Mouse (Mus musculus) layer of hippocampus, adult 9-11 months (tissue): Measurements from ENCODE around the gene Nat8f2.
"Not testable (repeated sequence)": the region's sequence is repeated elsewhere in the genome, so short reads cannot be mapped to it uniquely, and the experiment has no call there.

Experiments
- DNase-seq: peaks from one replicate; pipeline ENCODE4 v3.0.0; 2022

Gene Nat8f2

DNA sequence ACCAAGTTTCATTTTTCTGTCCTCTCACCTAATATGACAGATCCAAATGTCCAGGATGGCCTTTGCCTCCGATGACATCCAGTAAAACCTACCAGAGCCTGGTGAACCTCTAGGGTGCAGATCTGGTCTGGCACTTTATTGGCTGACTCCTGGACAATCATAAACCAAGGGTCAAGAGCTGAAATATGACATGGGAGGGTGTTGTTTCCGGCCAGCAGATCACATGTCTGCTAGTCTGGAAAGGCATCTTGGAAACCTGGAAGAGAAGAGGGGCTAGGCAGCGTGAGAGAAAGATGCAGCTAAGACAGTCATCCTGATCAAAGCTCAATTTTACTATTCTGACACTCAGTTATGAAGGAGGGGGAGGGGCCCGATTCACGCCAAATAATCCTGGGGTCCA is at the start of gene Nat8f2:
TSS of gene Nat8f2 (minus strand) at position 153 of the 400 bp plus-strand sequence.
- DNase-seq, result not testable (repeated sequence)

DNA sequence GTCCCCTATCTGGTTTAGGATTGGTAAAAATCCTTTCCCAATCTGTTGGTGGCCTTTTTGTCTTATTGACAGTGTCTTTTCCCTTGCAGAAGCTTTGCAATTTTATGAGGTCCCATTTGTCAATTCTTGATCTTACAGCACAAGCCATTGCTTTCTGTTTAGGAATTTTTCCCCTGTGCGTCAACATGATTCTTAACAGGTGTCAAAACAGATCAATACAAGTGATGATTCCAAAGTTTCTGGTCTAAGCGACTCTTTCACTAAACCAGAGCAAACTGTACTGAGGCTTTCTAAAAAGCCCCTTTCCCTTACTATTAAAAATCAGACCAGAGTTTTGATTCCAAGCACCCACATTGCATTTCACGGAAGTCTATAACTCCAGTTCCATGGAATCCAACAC is 49.4 kb upstream of the Nat8f2 start:
- DNase-seq, result not testable (repeated sequence)

DNA sequence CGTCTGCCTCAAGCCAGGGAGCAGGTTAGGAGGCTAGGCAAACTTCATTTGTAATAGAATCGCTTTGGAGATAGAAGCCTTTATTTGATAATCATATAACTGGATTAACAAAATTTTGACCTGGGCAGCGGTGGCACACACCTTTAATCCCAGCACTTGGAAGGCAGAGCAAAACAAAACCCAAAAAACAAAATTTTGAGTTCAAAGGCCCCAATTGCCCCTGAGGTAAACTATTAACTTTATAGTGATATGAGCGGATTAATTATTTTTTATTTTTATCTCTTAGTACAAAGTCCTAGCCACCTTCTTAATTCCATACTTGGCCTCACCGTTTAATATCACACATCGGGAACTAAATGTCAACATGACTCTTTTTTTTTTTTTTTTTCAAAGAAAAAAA is 47.6 kb upstream of the Nat8f2 start:
- DNase-seq, result no peak

- peak; percentile 94 for DNase-seq
Observed at GRCm38 (mm10) chr6:85915539-85916513, 46.9 kb upstream of the Nat8f2 start, which contains the start of gene Nat8f1. Nat8f1 (minus strand) TSS chr6:85915687.

DNA sequence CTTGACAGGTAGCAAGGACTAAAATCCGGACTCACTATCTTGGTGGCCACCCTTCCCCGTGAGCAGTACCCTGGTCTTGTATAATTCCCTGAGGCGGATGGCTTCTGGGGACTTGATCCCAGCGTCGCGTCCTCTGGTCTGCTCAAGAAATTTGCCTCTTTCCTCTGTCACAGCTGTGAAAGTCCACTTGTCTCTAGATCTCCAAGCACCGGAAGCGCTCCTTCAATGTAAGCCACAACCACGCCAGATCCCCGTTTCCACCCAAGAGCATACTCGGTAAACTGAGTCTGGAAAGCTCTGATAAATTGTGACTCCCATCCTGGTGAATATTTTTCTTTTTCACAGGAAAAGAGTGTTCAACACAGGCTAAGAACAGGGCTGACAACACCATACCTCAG is 46.2 kb upstream of the Nat8f2 start:
- no peak for DNase-seq

DNA sequence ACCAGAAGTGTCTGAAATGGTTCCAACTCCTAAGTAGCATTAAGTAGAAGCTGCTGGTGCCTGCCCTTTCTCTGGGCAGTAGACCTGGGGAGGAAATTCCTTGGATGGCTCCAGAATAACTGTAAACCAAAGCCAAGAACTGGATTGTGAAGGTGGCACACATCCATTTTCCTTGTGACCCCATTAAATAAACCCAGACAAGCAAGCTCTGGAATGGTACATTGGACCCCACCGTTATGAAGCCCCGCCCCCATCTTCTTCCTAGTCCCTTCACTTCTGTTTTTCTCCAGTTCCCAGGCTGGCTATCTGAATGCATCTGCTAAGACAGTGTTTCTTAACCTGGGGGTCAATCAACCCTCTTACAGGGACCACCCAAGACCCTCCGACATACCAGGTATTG is 42.6 kb upstream of the Nat8f2 start, which contains the start of gene Tprkb:
TSS of gene Tprkb (plus strand) at position 279 of the 400 bp plus-strand sequence.
- DNase-seq, result no peak

GRCm38 (mm10) chr6:85909704-85910103 is 40.7 kb upstream of the Nat8f2 start:
- no peak for DNase-seq

GRCm38 (mm10) chr6:85908341-85908740 is 39.4 kb upstream of the Nat8f2 start:
- no peak for DNase-seq

DNA sequence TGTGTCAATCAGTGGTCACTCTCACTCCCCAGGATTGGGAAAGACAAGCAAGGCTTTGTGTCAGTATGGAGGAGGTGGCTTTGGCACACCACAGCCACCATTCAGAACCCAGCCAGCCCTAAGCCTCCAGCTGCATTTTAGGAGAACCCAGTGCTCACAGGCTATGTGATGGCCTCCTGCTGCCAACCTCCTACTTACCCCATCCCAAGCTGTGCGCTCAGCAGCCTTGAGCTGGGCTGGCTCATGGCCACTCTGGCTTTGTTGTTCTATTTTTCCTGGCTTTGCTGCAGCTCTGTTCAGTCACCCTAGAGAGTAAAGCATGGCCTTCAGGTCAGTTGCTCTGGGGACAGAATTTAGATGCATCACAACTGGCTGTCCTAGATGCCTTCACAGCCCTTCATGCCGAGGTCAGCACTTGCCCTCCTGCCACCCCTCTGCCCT is 38.0 kb upstream of the Nat8f2 start:
- DNase-seq, result peak; percentile 93

- DNase-seq, result peak; percentile 77
Observed at GRCm38 (mm10) chr6:85904642-85905061, 35.7 kb upstream of the Nat8f2 start, which contains the start of gene Nat8f4. Nat8f4 (minus strand) TSS chr6:85904884.

- DNase-seq, result no peak
Observed at GRCm38 (mm10) chr6:85902303-85902702, 33.3 kb upstream of the Nat8f2 start.

DNA sequence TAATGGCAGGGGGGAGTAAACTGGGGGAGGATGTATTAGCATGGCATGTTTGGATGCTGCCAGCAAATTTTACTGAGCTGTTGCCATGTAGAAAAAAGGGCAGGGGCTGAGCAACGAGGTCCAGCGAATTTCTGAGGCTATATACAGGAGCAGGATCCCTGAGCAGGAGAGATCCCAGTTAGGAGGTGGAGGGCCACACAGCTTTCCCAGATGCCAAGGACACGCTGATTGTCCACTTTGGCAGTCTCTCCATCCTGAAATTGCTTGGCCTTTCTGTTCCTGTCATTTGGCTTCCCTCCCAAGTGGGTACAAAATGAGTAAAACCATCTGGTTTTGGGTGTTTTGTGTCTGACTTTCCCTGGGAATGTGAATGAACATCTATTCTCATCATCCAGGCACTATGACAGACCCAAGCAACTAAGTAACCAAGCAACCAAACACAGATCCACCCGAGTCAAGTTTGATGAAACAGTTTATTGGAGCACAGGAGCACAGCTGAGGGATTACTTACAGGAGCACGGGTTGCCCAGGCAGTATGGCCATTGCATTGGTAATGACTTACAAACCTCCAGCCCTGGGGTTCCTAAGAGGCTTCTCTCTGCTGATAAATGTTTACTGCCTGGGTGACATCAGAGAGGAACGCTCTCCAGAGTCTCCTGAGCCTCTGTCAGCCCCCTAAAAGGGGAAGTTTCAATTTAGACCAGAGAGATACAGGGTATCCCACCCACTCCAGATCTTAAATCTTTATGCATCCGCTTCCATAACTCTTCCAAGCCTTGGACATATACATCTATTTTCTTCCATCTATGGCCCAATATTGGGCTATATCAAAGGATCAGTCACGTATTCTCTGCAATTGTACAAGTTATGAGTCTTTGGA is 29.9 kb upstream of the Nat8f2 start:
- not testable (repeated sequence) for DNase-seq

DNA sequence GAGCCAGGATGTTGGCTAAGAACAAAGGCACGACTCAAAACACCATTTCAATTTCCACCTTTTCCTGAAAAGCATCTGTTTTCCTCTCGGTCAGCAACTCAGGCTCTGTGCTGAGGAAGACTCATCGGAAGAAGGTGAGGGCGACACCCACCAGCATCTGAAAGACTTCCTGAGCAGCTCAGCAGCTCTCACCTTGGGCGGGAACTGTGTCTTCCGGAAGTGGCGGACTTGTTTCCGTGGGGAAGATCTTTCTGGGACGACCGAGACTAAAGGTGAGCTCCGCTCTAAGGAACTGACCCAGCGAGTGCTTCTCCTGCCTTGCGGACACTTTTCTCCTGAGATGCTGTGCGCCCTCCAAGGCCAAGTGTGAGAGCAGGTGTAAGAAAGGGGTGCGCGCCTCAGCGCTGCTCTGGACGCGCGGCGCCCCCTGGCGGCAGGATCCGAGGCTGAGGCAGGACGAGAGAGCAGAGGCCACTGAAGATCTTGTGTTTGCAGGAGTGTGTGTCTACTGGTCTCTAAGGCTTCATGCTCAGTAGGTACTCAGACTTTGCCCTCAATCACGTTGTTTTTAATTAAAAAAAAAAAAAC is 26.2 kb upstream of the Nat8f2 start:
- not testable (repeated sequence) for DNase-seq

DNA sequence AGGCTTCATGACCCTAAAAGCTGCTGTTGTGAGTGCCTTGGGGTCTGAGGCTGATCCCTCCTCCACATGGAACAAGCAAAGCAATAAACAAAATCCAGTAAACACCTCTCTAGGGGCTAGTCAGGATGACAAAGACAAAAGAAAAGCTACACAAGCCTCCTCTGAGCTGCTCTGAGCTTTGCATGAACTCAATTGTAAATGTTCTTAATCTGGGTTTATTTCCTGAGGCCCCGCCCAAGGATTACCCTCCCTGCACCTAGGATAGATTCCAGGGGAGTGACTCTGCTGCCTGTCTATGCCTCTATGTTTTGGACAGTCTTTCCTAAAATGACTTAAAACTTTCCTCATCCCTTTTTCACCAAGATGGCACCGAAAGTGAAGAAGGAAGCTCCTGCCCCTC is 20.0 kb upstream of the Nat8f2 start:
- no peak for DNase-seq

DNA sequence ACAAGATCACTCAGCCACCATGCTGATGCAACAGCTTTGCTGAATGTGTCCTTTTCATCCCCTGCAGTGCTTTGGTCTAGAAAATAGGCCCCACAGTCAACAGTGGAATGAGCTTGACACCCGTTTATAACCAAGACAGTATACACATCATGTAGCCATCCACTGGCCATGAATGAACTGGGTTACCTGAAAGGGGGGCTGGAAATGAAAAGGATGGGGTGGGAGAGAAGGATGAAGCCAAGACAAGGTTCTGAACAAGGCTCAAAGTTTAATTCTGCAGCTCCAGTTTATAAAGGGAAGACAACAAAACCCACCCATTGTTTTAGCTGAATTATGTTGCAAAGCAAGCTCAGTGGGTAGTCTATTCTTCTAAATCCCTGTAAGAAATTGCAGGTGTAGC is 15.4 kb upstream of the Nat8f2 start:
- DNase-seq, result no peak

DNA sequence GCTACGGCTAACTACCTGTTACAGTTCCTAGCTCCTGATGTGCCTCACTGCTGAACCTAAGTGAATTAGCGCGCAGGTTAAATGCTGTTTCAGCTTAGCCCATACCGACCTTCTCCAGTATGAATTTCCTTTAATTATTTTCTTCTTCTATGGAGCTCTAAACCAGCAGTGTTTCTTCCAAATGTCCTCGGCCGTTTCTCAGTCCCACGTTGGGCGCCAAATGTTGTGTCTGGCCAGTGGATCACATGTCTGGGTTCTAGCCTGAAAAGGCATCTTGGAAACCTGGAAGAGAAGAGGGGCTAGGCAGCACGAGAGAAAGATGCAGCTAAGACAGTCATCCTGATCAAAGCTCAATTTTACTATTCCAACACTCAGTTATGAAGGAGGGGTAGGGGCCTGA is 14.3 kb upstream of the Nat8f2 start:
- not testable (repeated sequence) for DNase-seq

- no peak for DNase-seq
Observed at GRCm38 (mm10) chr6:85867726-85868690, 950 bp downstream of the Nat8f2 start.

- not testable (repeated sequence) for DNase-seq
Observed at GRCm38 (mm10) chr6:85866995-85867394, 2.0 kb downstream of the Nat8f2 start.

DNA sequence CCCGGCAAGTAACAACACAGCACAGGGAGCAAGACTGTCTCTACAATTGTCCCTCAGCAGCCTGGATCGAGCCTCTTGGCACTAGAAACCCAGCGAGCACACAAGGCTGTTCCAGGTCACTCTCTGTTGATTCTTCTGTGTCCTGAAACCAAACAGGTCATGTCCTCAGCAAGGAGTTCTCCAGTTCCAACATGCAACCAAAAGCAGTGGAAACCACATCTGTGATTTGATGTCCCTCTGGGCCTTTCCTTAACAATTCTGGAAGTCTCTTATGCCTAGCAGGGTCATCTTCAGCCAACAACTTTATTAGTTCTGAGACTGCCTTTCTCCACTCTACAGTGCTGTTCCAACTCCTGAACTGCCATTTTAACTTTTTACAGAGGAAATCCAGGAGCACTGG is 2.8 kb downstream of the Nat8f2 start:
- not testable (repeated sequence) for DNase-seq

DNA sequence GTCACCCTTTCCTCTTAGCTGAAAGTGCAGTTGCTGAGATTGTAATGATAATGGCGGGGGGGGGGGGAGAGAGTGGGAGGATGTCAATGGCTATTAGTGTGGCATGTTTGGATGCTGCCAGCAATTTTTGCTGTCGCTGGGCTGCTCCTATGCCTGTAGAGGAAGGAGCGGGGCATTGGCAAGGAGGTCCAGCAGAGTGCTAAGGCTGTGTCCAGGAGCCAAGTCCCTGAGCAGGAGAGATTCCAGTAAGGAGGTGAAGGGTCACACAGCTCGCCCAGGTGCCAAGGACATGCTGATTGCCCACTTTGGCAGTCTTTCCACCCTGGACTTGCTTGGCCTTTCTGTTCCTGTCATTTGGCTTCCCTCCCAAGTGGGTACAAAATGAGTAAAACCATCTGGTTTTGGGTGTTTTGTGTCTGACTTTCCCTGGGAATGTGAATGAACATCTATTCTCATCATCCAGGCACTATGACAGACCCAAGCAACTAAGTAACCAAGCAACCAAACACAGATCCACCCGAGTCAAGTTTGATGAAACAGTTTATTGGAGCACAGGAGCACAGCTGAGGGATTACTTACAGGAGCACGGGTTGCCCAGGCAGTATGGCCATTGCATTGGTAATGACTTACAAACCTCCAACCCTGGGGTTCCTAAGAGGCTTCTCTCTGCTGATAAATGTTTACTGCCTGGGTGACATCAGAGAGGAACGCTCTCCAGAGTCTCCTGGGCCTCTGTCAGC is 3.9 kb downstream of the Nat8f2 start:
- peak; percentile 36 for DNase-seq

DNA sequence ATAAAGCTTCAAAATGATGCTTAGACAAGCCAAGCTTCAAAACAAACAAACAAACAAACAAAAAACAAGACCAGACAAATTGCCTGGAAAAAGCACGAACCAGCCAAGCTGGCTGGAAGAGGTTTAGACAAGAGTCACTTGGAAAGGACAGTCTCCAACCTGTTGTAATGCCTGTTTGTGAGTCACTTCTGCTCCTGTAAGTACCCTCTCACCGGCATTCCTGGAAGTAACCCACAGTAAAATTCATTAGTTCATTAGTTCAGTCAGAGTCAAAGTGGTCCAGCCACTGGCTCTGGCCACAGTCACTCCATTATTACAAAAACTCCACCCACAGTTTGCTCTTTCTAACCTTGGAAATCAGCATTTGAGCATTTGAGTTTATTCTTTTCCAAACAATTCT is 5.1 kb downstream of the Nat8f2 start:
- DNase-seq, result no peak
